Mouse (Mus musculus): ENCODE measurements around the gene Unc5c.

Unc5c gene

DNA sequence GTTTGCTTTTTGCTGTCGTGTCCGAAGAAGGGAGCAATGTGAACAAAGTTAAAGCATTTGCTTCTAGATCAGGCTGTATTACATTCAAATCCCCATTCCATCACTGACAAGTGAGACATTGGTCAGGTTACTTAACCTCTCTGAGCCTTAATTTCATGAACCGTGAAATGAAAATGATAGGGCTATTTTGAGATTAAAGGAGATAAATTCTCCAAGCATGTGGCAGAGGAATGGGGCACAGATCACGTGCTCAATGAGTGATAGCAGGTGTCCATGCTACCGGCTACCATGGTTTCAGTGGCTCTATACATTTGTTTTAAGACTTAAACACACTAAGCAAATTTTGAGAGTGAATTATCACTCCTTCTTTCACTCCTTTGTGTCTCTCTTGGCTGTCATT, 254.0 kb downstream of the Unc5c start:
- DNase-seq: no peak

DNA sequence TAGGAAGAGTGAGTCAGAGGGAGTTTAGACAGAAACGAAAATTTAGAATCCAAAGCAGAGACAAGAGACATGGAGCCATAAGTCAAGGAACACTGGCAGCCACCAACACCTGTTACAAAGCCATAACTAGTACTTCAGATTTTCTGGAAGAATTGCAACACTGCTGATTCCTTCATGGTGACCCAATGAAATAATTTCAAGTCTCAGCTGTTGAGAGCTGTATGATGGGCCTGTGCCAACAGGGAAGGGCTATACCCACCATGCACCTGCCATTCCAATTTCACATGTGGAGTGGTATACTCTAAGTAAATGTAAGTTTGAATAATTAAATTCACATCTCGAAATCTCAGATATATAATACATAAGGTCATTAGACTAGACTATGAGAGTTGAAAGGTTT, 259.5 kb downstream of the Unc5c start:
- DNase-seq: no peak

DNA sequence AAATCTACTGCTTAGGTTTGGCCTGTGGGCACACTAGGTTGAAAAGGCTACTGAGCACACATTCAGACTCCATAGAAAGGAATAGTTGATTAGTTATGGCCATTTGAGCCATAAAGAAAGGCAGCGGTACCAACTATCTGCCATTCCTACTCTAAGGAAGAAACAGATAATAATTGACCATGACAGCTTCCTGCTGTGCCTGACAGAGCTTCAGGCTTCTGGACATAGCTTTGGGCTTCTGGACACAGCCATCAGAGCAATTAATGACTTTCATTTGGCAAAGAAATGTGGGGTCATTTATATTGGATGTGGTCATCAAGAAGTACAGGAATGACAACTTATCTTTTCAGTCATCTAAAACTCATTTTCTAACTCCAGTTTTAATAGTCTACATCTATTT, 260.4 kb downstream of the Unc5c start:
- no peak for DNase-seq

DNA sequence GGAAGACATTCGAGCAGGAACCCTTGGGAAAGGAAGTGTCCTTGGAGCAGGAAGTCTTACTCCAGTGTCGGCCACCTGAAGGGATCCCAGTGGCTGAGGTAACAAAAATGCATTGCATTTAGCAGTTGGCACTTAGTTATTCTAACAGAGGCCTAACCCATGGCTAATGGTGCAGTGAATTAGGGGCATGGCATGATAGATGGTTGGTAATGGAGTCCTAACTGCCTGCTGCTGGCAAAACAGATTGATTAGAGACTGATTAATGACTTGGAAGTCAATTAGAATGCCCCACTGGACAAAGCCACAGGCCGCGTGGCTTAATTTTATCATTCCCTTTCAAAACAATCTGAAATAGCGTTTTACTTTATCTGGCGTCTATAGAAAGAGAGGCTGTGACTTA, 268.8 kb downstream of the Unc5c start:
- DNase-seq: no peak

DNA sequence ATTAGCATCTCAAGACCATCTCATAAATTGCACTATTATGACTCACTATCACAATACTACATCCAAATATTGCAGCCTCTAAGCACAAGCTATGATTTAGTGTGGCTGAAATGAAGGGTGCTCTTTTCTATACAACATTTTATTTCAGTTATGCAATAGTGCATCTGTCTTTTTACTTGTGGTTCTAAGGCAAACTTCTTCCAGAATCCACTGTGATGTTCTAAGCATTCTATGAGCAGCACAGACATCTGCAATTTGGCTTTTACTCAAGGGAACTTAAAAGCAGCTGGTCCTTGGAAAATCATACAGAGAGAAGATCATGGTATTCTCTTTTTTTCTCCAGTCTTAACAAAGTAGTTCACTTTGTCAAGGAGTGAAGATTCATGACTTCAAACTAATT, 270.3 kb downstream of the Unc5c start:
- no peak for DNase-seq

DNA sequence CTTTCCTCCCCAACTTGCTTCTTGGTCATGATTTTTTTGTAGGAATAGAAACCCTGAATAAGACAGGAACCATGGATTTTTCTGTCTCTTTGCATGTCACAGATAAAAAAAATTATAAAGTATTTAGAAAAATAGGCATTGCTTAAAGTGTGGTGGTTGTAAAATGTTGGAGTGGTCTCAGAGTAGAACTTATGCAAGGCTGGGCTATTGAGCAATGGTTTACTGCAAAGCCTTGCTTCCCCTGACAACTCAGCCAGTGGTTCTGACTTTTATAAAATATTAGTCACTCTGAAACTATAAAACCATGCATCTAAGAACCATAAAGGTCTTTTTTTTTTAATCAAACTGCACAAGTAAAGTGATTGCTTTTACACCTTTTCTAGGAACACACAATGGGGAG, 280.3 kb downstream of the Unc5c start:
- no peak for DNase-seq

DNA sequence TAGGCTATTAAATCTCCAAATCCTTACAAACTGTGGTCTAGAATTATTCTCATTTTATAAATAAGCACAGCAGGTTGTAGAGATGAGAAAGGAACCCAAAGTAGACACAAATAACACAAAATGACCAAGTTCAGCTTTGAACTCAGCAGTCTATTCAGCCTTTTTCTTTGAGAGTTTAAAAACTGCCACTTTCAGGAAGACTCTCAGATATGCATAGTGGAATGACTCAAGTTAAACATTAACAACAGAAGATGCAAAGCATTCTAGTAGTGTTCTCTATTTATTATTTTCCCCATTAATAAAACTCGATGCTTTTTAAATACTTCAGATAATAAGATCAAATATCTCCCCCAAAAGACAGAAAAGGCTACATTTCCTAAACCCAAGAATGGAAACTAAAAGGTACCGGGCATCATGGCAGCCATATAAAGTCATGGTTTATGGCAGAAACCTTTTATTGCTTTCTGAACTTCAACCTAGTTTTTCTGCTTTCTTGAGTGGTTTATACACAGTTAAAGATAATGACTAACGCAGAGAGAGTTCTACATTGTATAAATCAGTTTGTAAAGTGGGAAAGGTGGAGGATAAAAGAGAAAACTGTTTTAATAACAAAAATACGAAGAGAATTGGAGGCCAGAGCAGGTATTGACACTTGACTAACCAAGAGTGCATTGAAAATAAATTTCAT, 283.8 kb downstream of the Unc5c start:
- no peak for DNase-seq

DNA sequence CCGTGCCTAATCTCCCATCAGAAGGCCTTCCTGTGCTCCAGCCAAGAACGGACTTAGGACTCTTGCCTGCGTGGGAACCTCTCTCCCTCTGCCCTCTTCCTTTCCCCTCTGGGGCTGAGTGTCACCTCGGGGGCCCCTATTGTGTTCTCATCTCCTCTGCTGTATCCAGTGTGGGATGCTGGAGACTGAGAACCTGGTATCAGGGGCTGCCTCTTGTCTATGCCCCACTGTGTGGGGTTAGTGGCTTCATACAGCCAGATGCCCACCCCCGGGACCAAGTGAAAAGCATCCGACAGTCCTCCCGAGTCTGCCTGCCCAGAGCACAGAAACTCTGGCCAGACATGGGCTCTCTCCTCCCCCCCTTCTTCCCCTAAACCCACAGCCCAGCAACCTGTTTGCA, 287.2 kb downstream of the Unc5c start:
- no peak for DNase-seq

DNA sequence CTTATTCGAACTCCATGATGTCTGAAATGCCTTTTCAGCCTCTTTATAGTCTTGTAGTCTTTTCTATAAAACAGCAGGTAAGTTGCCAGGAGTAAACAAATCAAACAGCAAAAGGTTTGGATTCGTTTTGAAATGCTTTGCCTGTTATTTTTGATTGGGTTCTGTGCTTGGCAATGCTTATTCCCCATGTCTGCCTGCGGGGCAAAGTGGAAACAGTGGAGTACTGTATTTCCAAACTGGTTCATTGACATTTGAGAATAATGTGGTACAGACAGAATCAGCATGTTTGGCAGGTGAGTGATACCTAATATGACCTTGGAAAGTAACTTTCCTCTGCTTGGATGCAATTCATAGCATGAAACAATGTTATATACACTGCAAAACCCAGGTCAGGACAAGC, 292.2 kb downstream of the Unc5c start:
- DNase-seq: no peak

DNA sequence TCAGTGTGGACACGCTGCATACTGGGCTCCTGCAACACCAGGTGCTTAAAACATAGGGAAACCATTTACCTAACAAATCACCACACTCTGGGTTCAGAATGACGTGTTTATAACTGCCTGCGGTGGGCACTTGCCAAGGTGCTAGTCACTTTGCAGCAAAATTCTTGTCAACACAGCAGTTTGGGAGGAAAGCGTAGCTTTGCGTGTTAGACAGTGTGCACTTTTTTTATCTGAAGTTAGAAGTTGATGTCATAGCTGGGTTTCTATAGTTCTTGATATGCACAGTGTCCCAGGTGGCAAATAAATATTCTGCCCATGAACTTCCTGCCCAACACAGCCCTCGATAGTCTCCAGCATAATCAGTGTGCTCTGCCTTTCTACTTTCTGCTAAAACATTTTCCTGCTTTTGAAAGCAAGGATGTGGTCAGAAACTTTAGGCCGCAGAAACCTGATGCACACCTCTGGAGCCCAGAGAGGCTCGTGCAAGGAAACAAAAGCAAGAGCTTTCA, 313.4 kb downstream of the Unc5c start:
- DNase-seq: no peak

DNA sequence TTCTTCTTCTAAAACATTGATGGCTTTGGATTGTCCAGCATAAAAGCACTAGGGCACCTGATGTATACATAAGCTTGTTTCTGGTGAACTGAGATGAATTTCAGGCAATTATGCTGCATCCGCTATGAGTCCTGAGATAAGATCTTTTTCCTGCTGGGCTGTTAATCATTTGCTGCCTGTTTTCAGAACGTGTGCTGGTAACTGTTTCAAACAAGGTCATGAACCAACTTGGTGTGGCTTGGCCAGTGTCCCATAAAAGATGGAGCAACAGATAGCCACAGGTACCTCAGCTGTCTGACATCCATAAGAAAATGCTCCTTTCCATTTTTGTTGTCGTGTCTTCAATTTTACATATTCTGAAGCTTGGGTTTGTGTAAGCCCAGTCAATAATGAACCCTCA, 314.2 kb downstream of the Unc5c start:
- peak; percentile 32 to 41 for DNase-seq

DNA sequence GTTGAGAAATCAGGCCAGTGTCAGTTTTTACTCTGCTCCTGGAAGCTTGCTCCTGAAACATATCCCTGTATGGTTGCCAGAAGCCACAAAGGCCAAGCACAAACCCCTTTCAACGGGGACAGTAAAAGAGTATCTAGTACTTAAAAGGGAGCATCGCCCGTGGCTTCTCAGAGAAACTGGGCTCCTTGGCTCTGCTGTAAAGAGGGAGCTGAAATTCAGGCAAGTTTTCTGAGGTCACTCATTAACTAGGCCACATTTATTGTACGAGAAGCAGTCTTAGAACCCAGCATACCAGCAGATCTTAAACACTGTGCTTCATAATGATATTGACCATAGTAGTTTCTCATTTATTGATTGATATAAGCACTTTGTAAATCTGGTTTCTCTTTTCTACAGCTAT, 317.5 kb downstream of the Unc5c start:
- DNase-seq: peak; percentile 9

DNA sequence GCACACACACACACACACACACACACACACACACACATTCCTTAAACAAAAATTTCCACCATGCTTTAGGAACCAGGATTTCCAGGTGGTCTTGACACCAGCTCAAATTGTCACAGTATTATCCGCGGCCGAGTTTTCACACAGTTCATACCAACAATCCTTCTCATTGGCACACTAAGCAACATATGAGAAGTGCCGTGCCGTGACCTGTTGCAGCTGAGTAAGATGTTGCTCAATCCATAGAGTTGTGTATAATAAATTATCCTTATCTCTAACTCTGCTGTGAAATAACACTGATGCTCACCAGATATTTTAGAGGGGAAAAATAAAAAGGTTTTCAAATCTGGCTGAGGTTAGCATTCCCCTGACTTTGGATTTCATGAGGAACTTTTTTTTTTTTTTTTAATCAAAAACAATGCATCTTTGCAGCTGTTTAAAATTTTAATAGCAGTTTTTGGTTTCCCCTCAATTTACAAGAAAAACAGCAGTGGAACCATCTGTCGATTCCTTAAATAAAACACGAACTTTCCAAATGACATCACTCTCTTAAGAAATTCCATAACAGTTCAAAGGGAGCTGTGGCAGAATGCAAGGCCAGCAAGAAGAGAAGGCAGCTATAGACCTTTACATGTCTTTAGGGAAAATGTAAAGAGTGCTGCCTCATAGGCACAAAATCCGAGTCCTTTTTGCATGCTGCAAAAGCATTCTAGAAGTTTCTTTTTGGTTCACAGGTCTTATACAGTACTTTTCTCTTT, 326.2 kb downstream of the Unc5c start:
- no peak for DNase-seq

DNA sequence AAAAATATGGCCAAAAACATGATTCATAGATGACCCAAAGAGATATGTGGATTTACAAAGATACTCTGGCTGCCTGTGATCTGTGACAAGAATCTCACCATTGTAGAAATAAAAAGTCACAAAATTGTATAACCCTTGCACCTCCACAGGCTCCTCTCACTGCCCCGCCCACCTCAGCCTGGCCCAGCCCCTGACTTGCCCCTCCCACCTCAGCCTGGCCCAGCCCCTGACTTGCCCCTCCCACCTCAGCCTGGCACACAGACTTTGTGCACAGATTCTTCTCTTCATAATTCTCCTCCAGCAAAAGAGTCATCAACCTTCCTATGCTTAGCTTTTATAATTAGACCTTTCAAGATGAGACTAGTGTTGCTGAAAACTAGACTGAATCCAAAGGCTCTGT, 327.1 kb downstream of the Unc5c start:
- no peak for DNase-seq

DNA sequence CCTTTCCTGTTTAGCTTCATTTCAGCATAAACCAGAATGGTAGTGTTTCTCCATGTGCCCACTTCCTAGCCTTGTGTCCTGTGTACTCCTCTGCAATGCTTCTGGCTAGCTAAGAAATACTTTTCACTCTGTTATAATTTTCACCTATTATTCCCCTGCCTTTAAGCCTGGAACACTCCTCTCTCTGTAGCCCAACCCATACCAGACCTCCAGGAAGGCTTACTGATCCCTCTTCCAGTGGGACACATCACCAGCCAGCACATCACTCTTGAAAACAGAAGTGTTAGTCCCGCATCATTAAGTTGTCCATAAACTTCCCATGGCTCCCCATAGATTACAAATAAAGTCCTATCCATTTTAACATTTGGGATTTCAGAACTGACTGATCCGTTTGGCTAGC, 328.7 kb downstream of the Unc5c start:
- DNase-seq: no peak

DNA sequence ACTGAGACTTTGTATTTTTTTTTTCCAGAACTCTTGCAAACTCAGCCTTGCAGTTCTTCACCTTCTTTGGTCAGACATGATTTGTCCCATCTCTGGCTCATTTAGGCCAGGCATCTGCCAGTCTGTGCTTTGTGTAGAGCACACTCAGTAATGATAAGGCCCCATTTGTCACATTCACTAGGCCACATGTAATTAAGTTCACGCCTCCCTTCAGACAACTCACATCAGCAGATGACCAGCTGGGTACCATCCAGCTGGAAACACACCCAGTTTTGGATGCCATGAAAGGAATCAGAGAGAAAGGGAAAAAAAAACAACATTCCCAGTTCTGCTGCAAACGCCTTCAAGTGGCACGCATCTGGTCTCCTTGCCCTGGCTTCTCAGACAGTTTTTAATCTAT, 329.4 kb downstream of the Unc5c start:
- no peak for DNase-seq

DNA sequence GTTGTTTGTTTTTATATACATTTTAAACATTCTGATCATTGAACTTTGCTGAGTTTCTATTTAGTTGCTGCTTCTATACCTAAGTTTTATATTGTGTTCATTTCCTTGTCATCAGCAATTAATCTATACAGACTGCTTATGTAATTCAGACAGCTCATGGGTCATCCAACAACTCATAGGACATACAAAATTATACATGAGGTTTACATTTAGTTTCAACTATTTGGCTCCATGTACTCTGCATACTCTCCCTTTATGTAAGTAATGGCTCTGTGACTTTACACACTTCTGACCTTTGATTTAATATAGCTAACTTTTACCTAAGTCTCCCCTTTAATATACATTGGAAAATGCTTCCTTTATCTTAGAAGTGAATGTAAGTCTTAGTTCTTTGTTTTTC, 332.4 kb downstream of the Unc5c start:
- no peak for DNase-seq

DNA sequence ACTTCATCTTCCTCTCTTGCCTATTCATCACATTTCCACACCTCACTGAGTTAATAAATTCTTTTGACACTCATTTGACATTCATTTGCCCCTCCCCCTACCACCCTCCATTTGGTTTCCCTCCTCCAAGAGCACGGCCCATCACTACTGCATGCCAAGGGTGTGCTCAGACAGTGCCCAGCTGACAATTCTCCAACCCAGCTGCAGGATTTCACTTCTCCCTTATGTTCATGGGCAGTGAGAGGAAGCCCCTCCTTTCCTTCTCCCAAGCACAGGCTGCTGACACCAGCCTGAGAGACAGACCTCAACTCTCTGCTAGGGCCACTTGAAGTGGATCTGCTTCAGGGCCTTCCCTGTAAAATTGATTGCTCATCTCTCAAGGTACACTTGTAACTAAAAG, 332.8 kb downstream of the Unc5c start:
- DNase-seq: no peak

DNA sequence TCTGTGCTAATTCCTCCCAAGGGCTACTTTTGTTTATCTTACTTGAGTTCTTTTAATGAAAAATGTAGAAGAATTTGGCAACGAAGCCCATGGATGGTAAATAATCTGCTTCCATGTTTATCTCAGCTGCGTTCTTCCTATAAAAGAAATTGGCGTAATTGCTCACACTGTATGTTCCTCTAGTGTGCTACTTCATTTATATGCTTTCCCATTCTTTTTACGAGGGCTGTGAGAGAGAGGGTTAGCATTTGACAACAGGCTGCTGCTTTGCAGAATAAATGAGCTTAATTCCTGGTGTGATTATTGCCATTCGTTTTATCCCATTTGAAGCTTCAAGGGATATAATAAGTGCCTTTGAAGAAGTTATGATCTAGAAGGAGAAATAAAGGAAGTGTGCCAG, 339.1 kb downstream of the Unc5c start:
- DNase-seq: no peak

DNA sequence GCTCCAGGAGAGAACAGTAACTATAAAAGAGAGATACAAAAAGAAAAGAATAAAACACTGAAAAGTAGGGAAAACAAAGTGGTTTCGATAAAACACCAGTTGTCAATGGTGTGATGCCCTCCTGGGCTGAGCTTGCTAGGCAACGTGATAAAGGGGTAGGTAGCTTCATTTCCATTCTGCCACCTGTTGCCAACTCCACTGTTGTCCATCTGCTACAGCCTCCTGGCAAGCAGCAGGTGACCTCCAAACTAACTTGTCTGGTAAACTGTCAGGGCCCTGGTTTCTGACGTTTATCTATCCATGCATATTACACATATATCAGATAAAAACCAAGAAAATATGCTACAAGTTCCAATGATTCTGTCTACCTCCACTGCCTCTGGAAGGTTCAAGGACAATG, 344.6 kb downstream of the Unc5c start:
- DNase-seq: no peak

DNA sequence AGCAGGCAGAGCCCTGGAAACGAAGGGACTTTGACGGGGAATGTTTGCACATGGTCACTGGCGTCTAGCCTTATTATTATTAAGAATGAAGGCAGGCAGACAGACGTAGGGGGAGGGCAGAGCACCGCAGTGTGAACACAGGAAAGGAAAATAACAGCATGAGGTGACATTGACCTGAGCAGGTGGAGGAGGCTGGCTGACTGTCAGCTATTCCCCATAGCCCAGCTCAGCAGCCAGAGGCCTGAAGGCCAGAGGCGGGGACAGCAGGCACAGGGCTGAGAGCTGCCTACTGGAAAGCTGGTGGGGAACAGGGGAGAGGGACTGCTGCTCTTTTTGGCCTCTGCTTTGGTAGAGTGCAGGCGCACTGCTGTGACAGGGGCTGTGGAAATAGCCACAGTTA, 345.9 kb downstream of the Unc5c start:
- no peak for DNase-seq

DNA sequence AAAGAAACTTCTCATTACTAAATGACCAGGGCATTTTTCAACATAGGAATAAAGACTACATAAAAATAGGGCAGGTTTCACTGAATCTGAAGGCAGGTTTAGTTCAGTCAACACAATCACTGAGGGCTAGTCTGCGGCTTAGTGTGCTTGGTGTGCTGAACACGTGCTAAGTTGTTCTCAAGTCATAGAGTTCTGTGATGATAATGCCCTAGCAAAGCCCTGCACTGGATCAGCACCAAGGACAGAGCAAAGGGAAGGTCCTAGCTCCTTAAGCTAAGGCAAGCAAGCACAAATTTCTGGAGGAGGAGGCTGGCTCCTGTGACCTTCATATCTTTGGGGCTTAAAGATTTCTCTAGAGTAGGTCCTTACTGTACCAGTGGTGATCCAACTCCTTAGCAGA, 346.3 kb downstream of the Unc5c start:
- peak; percentile 3 to 25 for DNase-seq

DNA sequence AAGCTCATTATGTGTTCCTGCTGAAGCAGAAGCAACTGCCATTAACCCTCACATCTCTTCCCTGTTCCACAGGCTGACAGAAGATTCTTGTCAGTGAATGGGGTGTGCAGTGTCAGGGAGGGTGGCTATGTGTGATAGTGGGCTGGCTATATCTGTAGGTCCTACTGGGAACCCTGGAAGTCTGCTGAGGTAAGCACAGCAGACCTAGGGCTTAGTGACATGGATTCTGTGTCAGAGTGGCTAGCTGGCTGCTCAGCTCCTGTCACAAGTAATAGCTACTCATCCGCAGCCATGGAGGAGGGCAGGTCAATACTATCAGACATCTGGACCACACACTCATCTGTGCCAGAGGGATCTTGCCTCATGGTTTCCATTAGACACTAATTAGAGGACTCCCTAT, 349.8 kb downstream of the Unc5c start:
- DNase-seq: no peak

DNA sequence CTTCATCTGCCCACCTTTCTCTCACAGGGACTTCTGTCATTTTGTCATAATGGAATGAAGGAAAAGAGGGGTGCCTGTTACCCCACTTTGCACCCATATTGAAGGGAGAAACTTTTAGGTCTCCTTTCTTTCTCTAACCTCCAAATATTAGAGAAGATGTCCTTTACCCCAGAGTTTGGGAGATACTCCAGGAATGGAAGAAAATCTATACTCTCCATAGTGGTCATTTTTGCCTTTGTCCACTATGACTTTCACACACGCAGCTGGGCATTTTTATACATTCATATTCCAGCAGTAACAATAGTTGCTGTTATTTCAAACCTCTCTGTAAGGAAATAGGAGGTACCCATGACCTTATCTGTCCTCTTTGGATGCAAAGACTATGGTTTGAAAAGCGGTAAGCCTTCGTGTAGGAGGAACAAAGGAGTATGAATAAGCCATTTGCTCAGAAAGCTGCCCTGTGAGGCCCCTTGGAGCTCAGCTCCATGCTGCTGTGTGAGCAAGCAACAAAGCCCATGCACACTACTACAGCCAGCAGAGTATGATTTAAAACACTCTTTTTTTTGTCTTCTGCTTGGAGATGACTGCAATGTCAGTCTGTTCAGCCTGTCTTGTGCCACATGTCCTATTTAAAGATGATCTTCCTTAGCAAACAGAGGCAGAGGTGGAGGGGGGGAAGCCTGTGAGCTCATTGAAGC, 353.7 kb downstream of the Unc5c start:
- DNase-seq: no peak

Measured in kidney, adult 8-10 months (tissue).